Mouse (Mus musculus): ENCODE measurements at regions not wholly inside any gene's neighbourhood (a gene's known extent, or its start where the extent isn't known, plus 50 kb on each side); places are given as distances from the start of the nearest gene placed in this dataset.

- no peak for TF ChIP-seq CTCF (IDR thresholded peaks at IDR 0.05; ENCODE audit: low read depth, low read length)
- no peak for TF ChIP-seq GATA1 (IDR thresholded peaks at IDR 0.05; ENCODE audit: borderline replicate concordance, low read length)
- no peak for TF ChIP-seq GATA2 (IDR thresholded peaks at IDR 0.05; ENCODE audit: borderline replicate concordance, low read depth, low read length)
- no peak for TF ChIP-seq POLR2AphosphoS5 (IDR thresholded peaks at IDR 0.05; ENCODE audit: insufficient replicate concordance, low read depth, low read length)
- TF ChIP-seq TAL1 (conservative IDR thresholded peaks at IDR 0.05; ENCODE audit: low read depth, low read length): no peak
Observed at GRCm38 (mm10) chrX:142571772-142572171, 109.4 kb upstream of the Tmem164 start.
